Mouse (Mus musculus): ENCODE results near the gene Fkbp5. TPM values are rescaled to one million over a fixed set of nuclear protein-coding genes. Genes with fewer than 3 reads are reported as not detected.

Gene Fkbp5
- polyA plus RNA-seq, 2 experiments from 2014 or later = 17.4 to 17.8 TPM

GRCm38 (mm10) chr17:28502196-28502821 is 15.0 kb downstream of the Fkbp5 start:
- ATAC-seq = no peak

- no peak for ATAC-seq
These were observed 16.9 kb downstream of the Fkbp5 start for GRCm38 (mm10) chr17:28500465-28500864.

GRCm38 (mm10) chr17:28499190-28499589 is 18.1 kb downstream of the Fkbp5 start:
- no peak for ATAC-seq

- no peak for ATAC-seq
These were observed 21.5 kb downstream of the Fkbp5 start for GRCm38 (mm10) chr17:28495832-28496231.

GRCm38 (mm10) chr17:28491035-28491770 is 26.1 kb downstream of the Fkbp5 start:
- ATAC-seq = no peak

GRCm38 (mm10) chr17:28488258-28489013 is 28.9 kb downstream of the Fkbp5 start:
- no peak for ATAC-seq

GRCm38 (mm10) chr17:28487584-28488257 is 29.6 kb downstream of the Fkbp5 start:
- no peak for ATAC-seq

GRCm38 (mm10) chr17:28486720-28487119 is 30.6 kb downstream of the Fkbp5 start:
- ATAC-seq = no peak

- ATAC-seq = peak; percentile 97
These were observed 31.3 kb downstream of the Fkbp5 start for GRCm38 (mm10) chr17:28485977-28486400.

- peak; percentile 37 for ATAC-seq
These were observed 31.8 kb downstream of the Fkbp5 start for GRCm38 (mm10) chr17:28485446-28485948.

- ATAC-seq = peak; percentile 2
These were observed 32.5 kb downstream of the Fkbp5 start for GRCm38 (mm10) chr17:28484704-28485445.

- ATAC-seq = no peak
These were observed 39.9 kb downstream of the Fkbp5 start for GRCm38 (mm10) chr17:28477421-28477820.

GRCm38 (mm10) chr17:28476441-28476840 is 40.9 kb downstream of the Fkbp5 start:
- no peak for ATAC-seq

GRCm38 (mm10) chr17:28475593-28476325 is 41.6 kb downstream of the Fkbp5 start:
- no peak for ATAC-seq

- no peak for ATAC-seq
These were observed 44.6 kb downstream of the Fkbp5 start for GRCm38 (mm10) chr17:28472696-28473095.

GRCm38 (mm10) chr17:28470876-28471275 is 46.5 kb downstream of the Fkbp5 start:
- no peak for ATAC-seq

- ATAC-seq = peak; percentile 78
These were observed 49.6 kb downstream of the Fkbp5 start for GRCm38 (mm10) chr17:28467749-28468148.

- no peak for ATAC-seq
These were observed 51.4 kb downstream of the Fkbp5 start for GRCm38 (mm10) chr17:28465968-28466367.

GRCm38 (mm10) chr17:28463701-28464443 is 53.5 kb downstream of the Fkbp5 start:
- no peak for ATAC-seq

GRCm38 (mm10) chr17:28460388-28460787 is 56.9 kb downstream of the Fkbp5 start:
- no peak for ATAC-seq

Measured in CD4-positive, CD25-positive, alpha-beta regulatory T cell, adult 4 months (primary cell).